Comparison of ENCODE assay signal across 12 mouse cellular contexts in genomic region chr8:98685195-98685594, GRCm38 (mm10).
A peak's percentile ranks its signal among the peaks of the same experiment; 100 is the strongest.
DNase-seq lines count a peak whose midpoint lies in the region; ATAC-seq and TF ChIP-seq lines count a peak whose summit lies in the region.
"Had no signal": no experiment of that assay in that cellular context is flagged by ENCODE, and none has a peak within 500 bp of the region (broad histone marks: within the 10 kb centered on the region; RNA-seq: fewer than 3 reads in every experiment).

No protein-coding gene starts in this region.

- no peak overlapping the region for H3K27ac ChIP-seq in midbrain, postnatal 0 days (ENCODE audit: low read depth, low read length)
- H3K27ac ChIP-seq: limb, embryonic 15.5 days; midbrain, embryonic 10.5 days had no signal

- no peaks in the 10 kb centered on the region for H3K4me1 ChIP-seq in midbrain, postnatal 0 days (ENCODE audit: insufficient read depth, low read length)
- H3K4me1 ChIP-seq: limb, embryonic 15.5 days; midbrain, embryonic 10.5 days had no signal

- 92% methylated on average over 9 of the region's 9 CpGs for WGBS in midbrain, postnatal 0 days

- H3K4me2 ChIP-seq in midbrain, postnatal 0 days (ENCODE audit: low read depth, low read length, poor library complexity, severe bottlenecking), result no peak overlapping the region
- H3K4me2 ChIP-seq: limb, embryonic 15.5 days had no signal

- peak; percentile 83 for DNase-seq in cerebellum, adult 11-12 months
- peak; percentile 77 to 82 for DNase-seq in cerebellum, postnatal 25 days
- peak; percentile 20 to 24 for DNase-seq in layer of hippocampus, postnatal 36 days
- peak; percentile 28 for DNase-seq in right cerebral cortex, postnatal 14 days
- no peak for DNase-seq in gastrocnemius, postnatal 14 days
- no peak for DNase-seq in midbrain, postnatal 0 days (ENCODE audit: low spot score)
- DNase-seq: adrenal gland, adult 2 months; gastrocnemius, postnatal 36 days had no signal

- no peaks in the 10 kb centered on the region for H3K36me3 ChIP-seq in midbrain, postnatal 0 days (ENCODE audit: insufficient read depth, low read length)
- H3K36me3 ChIP-seq: limb, embryonic 15.5 days; midbrain, embryonic 10.5 days had no signal

- no peaks in the 10 kb centered on the region for H3K27me3 ChIP-seq in midbrain, postnatal 0 days (ENCODE audit: insufficient read depth, low read length)
- H3K27me3 ChIP-seq: limb, embryonic 15.5 days had no signal

- ATAC-seq in CD4-positive, CD25-positive, alpha-beta regulatory T cell, adult 4 months, result no peak
- no peak for ATAC-seq in midbrain, postnatal 0 days (ENCODE audit: low FRiP score)
- ATAC-seq: hindbrain, embryonic 16.5 days had no signal

- intact Hi-C loops in gastrocnemius, postnatal 14 days (cut with DNase I; ENCODE audit: low total_unique reads), result no loop called here

- H3K9ac ChIP-seq in midbrain, postnatal 0 days (replicated peaks; ENCODE audit: low read length, poor library complexity, severe bottlenecking), result no peak overlapping the region
- H3K9ac ChIP-seq: limb, embryonic 15.5 days had no signal

- no peaks in the 10 kb centered on the region for H3K9me3 ChIP-seq in midbrain, postnatal 0 days (ENCODE audit: low read length)
- H3K9me3 ChIP-seq: limb, embryonic 15.5 days; midbrain, embryonic 10.5 days had no signal

- TF ChIP-seq CTCF in midbrain, postnatal 0 days (IDR thresholded peaks at IDR 0.05), result no peak

- H3K4me3 ChIP-seq in midbrain, postnatal 0 days (ENCODE audit: low read depth, low read length), result no peak overlapping the region
- H3K4me3 ChIP-seq: limb, embryonic 15.5 days; midbrain, embryonic 10.5 days had no signal

Comparison
In these comparisons a context has a peak if more than half of its experiments do, and no peak if none do; other contexts are left out.
1. DNase-seq: peak in cerebellum, adult 11-12 months (single experiment), cerebellum, postnatal 25 days (2 of 2), layer of hippocampus, postnatal 36 days (2 of 2) and right cerebral cortex, postnatal 14 days (single experiment); none in gastrocnemius, postnatal 14 days (single experiment) and midbrain, postnatal 0 days (single experiment).